Mouse (Mus musculus) embryonic fibroblast, embryonic 13.5 days (primary cell): Measurements from ENCODE around the gene Mipep.

ENCODE experiments used
- CTCF ChIP-seq: IDR thresholded peaks from 2 replicates; pipeline ENCODE4 v1.5.1; 2011; ENCODE audit warnings: mild to moderate bottlenecking, control low read depth, low read length, moderate library complexity, borderline replicate concordance; ENCODE audit not compliant: insufficient read depth
- POLR2A ChIP-seq: IDR thresholded peaks from 2 replicates; pipeline ENCODE4 v1.6.1; 2011; ENCODE audit warnings: low read depth, mild to moderate bottlenecking, control low read depth, low read length, moderate library complexity

DNA sequence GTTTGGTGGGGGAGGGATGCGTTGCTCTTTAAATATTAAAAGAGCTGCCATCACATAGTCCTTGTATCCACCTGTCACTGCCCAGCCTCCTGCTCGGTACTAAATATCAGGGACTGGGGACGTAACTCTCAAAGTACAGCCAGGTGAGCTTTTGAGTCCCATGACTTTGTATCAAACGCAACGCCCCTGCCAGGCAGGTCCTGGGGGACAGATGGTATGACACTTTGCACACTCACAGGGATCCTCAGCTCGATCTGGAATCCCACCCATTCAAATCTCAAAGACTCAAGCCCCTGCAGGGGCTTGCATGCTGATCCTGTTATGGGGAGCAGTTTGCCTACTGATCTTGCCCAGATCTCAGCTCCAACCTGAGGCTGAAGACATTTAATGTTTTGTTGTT is 13.8 kb upstream of the Mipep start:
- TF ChIP-seq POLR2A, result no peak
- TF ChIP-seq CTCF, result no peak
